Mouse (Mus musculus) erythroblast, embryonic 14.5 days (primary cell): ENCODE measurements at regions not wholly inside any gene's neighbourhood (a gene's known extent, or its start where the extent isn't known, plus 50 kb on each side); places are given as distances from the start of the nearest gene placed in this dataset.

Source experiments
- GATA1 ChIP-seq: IDR thresholded peaks from 2 replicates; pipeline ENCODE4 v1.6.1; 2012; ENCODE audit warnings: low read length, inconsistent platforms, mixed read lengths
- TAL1 ChIP-seq: IDR thresholded peaks from 3 replicates; pipeline ENCODE4 v1.6.1; 2012; ENCODE audit warnings: low read length, inconsistent platforms, mixed read lengths

DNA sequence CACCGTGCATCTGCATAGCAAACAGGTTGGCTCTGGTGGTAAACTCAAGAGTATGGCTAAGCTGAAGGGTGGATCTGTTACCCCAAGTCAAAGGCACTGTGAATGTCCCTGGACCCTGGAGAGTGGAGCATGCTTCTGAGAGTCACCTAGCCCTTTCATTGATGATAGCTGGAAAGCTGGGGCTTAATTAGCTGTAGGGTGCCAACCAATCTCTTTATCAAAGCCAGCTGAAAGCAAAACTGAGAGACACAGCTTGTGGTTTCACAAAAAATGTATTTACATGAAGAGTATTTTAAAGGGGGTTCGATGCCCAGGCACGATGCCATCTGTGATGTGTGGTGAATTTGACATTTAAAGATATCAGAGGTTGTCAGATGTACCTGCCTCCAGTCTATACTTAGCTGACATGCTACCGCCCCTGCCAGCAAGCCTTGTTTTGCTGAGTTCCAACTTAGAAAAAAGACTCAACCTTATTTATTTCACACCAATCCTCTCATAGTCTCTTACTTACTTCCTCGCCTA is 209.3 kb upstream of the Spdye4c start:
- TF ChIP-seq GATA1 (no peak), TAL1 (no peak)
